Mouse (Mus musculus): Measurements from ENCODE around the gene Plbd2.

- TF ChIP-seq CTCF (IDR thresholded peaks at IDR 0.05), result no peak
- TF ChIP-seq EP300 (IDR thresholded peaks at IDR 0.05; ENCODE audit: insufficient read depth, low read depth, low read length), result no peak
Observed at GRCm38 (mm10) chr5:120435731-120436501, 67.5 kb downstream of the Plbd2 start.
